Mouse (Mus musculus) lung, embryonic 16.5 days (tissue): Measurements from ENCODE around the gene Ldlrad1. TPM values are rescaled to one million over a fixed set of nuclear protein-coding genes. Genes with fewer than 3 reads are reported as not detected.

Experiments used
- ATAC-seq: fragments of 200-750 bp; cut with Nextera tagmentation; 2 replicates; pipeline ENCODE4 v1.8.0; 2017; ENCODE audit warnings: low read depth, mild to moderate bottlenecking, moderate library complexity
- H3K27ac ChIP-seq: fragments of 300-500 bp; sonication (generic); 2 replicates; pipeline ENCODE4 v1.5.1; 2014; ENCODE audit warnings: mild to moderate bottlenecking, control low read depth, low read length
- H3K27me3 ChIP-seq: fragments of 300-500 bp; sonication (generic); 2 replicates; pipeline ENCODE4 v1.6.1; 2014; ENCODE audit warnings: low read depth, low read length, mixed read lengths; ENCODE audit not compliant: control insufficient read depth, insufficient read depth
- H3K36me3 ChIP-seq: fragments of 300-500 bp; sonication (generic); 2 replicates; pipeline ENCODE4 v1.6.1; 2014; ENCODE audit warnings: low read length; ENCODE audit not compliant: control insufficient read depth, insufficient read depth
- H3K4me1 ChIP-seq: fragments of 300-500 bp; sonication (generic); replicated peaks from 2 replicates; pipeline ENCODE4 v1.6.1; 2014; ENCODE audit warnings: low read length, mixed read lengths; ENCODE audit not compliant: control insufficient read depth, insufficient read depth
- H3K4me2 ChIP-seq: fragments of 300-500 bp; sonication (generic); 2 replicates; pipeline ENCODE4 v1.6.1; 2014; ENCODE audit warnings: low read depth, low read length, control low read depth
- H3K4me3 ChIP-seq: fragments of 300-500 bp; sonication (generic); 2 replicates; pipeline ENCODE4 v1.5.1; 2014; ENCODE audit warnings: mild to moderate bottlenecking, low read length, control low read depth
- H3K9ac ChIP-seq: fragments of 300-500 bp; sonication (generic); 2 replicates; pipeline ENCODE4 v1.6.1; 2014; ENCODE audit warnings: low read length, control low read depth
- H3K9me3 ChIP-seq: fragments of 300-500 bp; sonication (generic); 2 replicates; pipeline ENCODE4 v1.6.1; 2016; ENCODE audit warnings: low read length; ENCODE audit not compliant: control insufficient read depth
- WGBS: fragments of 180-500 bp; shearing (Covaris S2); extraction: QIAGEN DNeasy Blood & Tissue Kit; methylation state at CpG from one replicate; pipeline ENCODE4 v1.1.7; 2014; 5-methylcytosine and 5-hydroxymethylcytosine counted together
- polyA plus RNA-seq: library from polyadenylated mRNA; unstranded; fragments of >200 nt; fragmentation: Nextera tagmentation; extraction: Ambion mirVana; gene quantifications from 2 replicates; pipeline ENCODE4 v1.2.1, GENCODE M21; 2015

The Ldlrad1 gene
- polyA plus RNA-seq, 1 experiment from 2014 or later = 0.23 TPM

GRCm38 (mm10) chr4:107226313-107226712, 17.3 kb downstream of the Ldlrad1 start:
- WGBS = 79% methylated on average over 2 of the region's 2 CpGs
- Histone ChIP-seq H3K27ac (no peak overlapping the region), H3K4me2 (no peak overlapping the region), H3K4me1 (no peaks in the 10 kb centered on the region), H3K9me3 (no peaks in the 10 kb centered on the region), H3K27me3 (no peaks in the 10 kb centered on the region), H3K36me3 (no peaks in the 10 kb centered on the region), H3K4me3 (no peak overlapping the region), H3K9ac (no peak overlapping the region)
- ATAC-seq = no peak

GRCm38 (mm10) chr4:107232219-107232618, 23.2 kb downstream of the Ldlrad1 start:
- Histone ChIP-seq H3K27ac (no peak overlapping the region), H3K36me3 (peaks cover 21% of the 10 kb centered on the region), H3K27me3 (no peaks in the 10 kb centered on the region), H3K9ac (no peak overlapping the region), H3K9me3 (no peaks in the 10 kb centered on the region), H3K4me1 (no peaks in the 10 kb centered on the region), H3K4me3 (no peak overlapping the region), H3K4me2 (no peak overlapping the region)
- 24% methylated on average over 3 of the region's 3 CpGs for WGBS
- ATAC-seq = no peak

GRCm38 (mm10) chr4:107238253-107238652, 29.3 kb downstream of the Ldlrad1 start:
- Histone ChIP-seq H3K27ac (no peak overlapping the region), H3K4me3 (no peak overlapping the region), H3K4me2 (no peak overlapping the region), H3K4me1 (no peaks in the 10 kb centered on the region), H3K9ac (no peak overlapping the region), H3K9me3 (no peaks in the 10 kb centered on the region), H3K36me3 (peaks cover 32% of the 10 kb centered on the region), H3K27me3 (no peaks in the 10 kb centered on the region)
- WGBS = 88% methylated on average over 2 of the region's 2 CpGs
- no peak for ATAC-seq

- Histone ChIP-seq H3K9ac (no peak overlapping the region), H3K4me3 (no peak overlapping the region)
Measured at GRCm38 (mm10) chr4:107240196-107240595, 31.2 kb downstream of the Ldlrad1 start.

GRCm38 (mm10) chr4:107243365-107244333, 34.7 kb downstream of the Ldlrad1 start:
- Histone ChIP-seq H3K9me3 (no peaks in the 10 kb centered on the region), H3K27me3 (no peaks in the 10 kb centered on the region), H3K4me2 (no peak overlapping the region), H3K4me1 (peaks cover 21% of the 10 kb centered on the region), H3K36me3 (peaks cover 17% of the 10 kb centered on the region), H3K9ac (no peak overlapping the region), H3K4me3 (no peak overlapping the region), H3K27ac (no peak overlapping the region)
- WGBS = 73% methylated on average over 6 of the region's 6 CpGs
- ATAC-seq = no peak

More at GRCm38 (mm10) chr4:107240196-107240595, 31.2 kb downstream of the Ldlrad1 start:
- Histone ChIP-seq H3K27ac (no peak overlapping the region), H3K4me2 (no peak overlapping the region), H3K27me3 (no peaks in the 10 kb centered on the region), H3K4me1 (peaks cover 3% of the 10 kb centered on the region), H3K36me3 (peaks cover 21% of the 10 kb centered on the region), H3K9me3 (no peaks in the 10 kb centered on the region)
- WGBS = 97% methylated on average over 6 of the region's 6 CpGs
- no peak for ATAC-seq

GRCm38 (mm10) chr4:107245368-107245767, 36.4 kb downstream of the Ldlrad1 start:
- Histone ChIP-seq H3K4me1 (peaks cover 33% of the 10 kb centered on the region), H3K36me3 (peaks cover 14% of the 10 kb centered on the region), H3K4me3 (no peak overlapping the region), H3K9me3 (no peaks in the 10 kb centered on the region), H3K9ac (no peak overlapping the region), H3K27me3 (no peaks in the 10 kb centered on the region), H3K27ac (peak overlapping the region; percentile 74), H3K4me2 (no peak overlapping the region)
- WGBS = 36% methylated on average over 2 of the region's 2 CpGs
- no peak; the same call in 1 of the 2 replicates for ATAC-seq

- no peak overlapping the region for H3K4me3 ChIP-seq
- no peak overlapping the region for H3K9ac ChIP-seq
- H3K9me3 ChIP-seq = no peaks in the 10 kb centered on the region
- H3K4me2 ChIP-seq = no peak overlapping the region
- no peaks in the 10 kb centered on the region for H3K27me3 ChIP-seq
- H3K4me1 ChIP-seq = peaks cover 34% of the 10 kb centered on the region
- H3K36me3 ChIP-seq = peaks cover 9% of the 10 kb centered on the region
- H3K27ac ChIP-seq = peak overlapping the region; percentile 74; the same call in 1 of the 2 replicates
- ATAC-seq = no peak
- 31% methylated on average over 1 of the region's 1 CpGs for WGBS
Measured at GRCm38 (mm10) chr4:107246040-107246439, 37.1 kb downstream of the Ldlrad1 start.

GRCm38 (mm10) chr4:107247110-107247509, 38.1 kb downstream of the Ldlrad1 start:
- no peak overlapping the region for H3K27ac ChIP-seq
- no peak overlapping the region for H3K4me3 ChIP-seq
- peaks cover 38% of the 10 kb centered on the region for H3K4me1 ChIP-seq
- H3K9ac ChIP-seq = no peak overlapping the region
- ATAC-seq = no peak
- H3K4me2 ChIP-seq = no peak overlapping the region
- H3K27me3 ChIP-seq = no peaks in the 10 kb centered on the region
- WGBS = 67% methylated on average over 9 of the region's 9 CpGs
- H3K9me3 ChIP-seq = no peaks in the 10 kb centered on the region
- H3K36me3 ChIP-seq = peaks cover 6% of the 10 kb centered on the region

GRCm38 (mm10) chr4:107248061-107248460, 39.1 kb downstream of the Ldlrad1 start:
- no peaks in the 10 kb centered on the region for H3K9me3 ChIP-seq
- no peak overlapping the region for H3K9ac ChIP-seq
- no peak for ATAC-seq
- no peak overlapping the region for H3K4me2 ChIP-seq
- H3K4me1 ChIP-seq = peaks cover 42% of the 10 kb centered on the region
- no peaks in the 10 kb centered on the region for H3K27me3 ChIP-seq
- WGBS = 73% methylated on average over 3 of the region's 3 CpGs
- H3K4me3 ChIP-seq = no peak overlapping the region
- H3K27ac ChIP-seq = no peak overlapping the region
- H3K36me3 ChIP-seq = peaks cover 1% of the 10 kb centered on the region; the same call in 1 of the 2 replicates
